Mouse (Mus musculus) midbrain, embryonic 15.5 days (tissue): ENCODE data around the gene Ssu72. TPM values are rescaled to one million over a fixed set of nuclear protein-coding genes. Genes with fewer than 3 reads are reported as not detected.
A peak's percentile ranks its signal among the peaks of the same experiment; 100 is the strongest.
"Not testable (repeated sequence)": the region's sequence is repeated elsewhere in the genome, so short reads cannot be mapped to it uniquely, and the experiment has no call there.

Experiments used
- ATAC-seq: fragments of 200-750 bp; cut with Nextera tagmentation; replicated peaks from 2 replicates; pipeline ENCODE4 v1.8.0; 2017; ENCODE audit warnings: moderate TSS enrichment
- H3K27ac ChIP-seq: fragments of 300-500 bp; sonication (generic); 2 replicates; pipeline ENCODE4 v1.5.1; 2015; ENCODE audit warnings: mild to moderate bottlenecking, inconsistent platforms
- H3K27me3 ChIP-seq: fragments of 300-500 bp; sonication (generic); replicated peaks from 2 replicates; pipeline ENCODE4 v1.6.1; 2015; ENCODE audit warnings: inconsistent platforms
- H3K36me3 ChIP-seq: fragments of 300-500 bp; sonication (generic); replicated peaks from 2 replicates; pipeline ENCODE4 v1.6.1; 2015; ENCODE audit warnings: inconsistent platforms
- H3K4me1 ChIP-seq: fragments of 300-500 bp; sonication (generic); 2 replicates; pipeline ENCODE4 v1.6.1; 2015; ENCODE audit warnings: inconsistent platforms
- H3K4me2 ChIP-seq: fragments of 300-500 bp; sonication (generic); 2 replicates; pipeline ENCODE4 v1.6.1; 2015; ENCODE audit warnings: inconsistent platforms, mild to moderate bottlenecking, moderate library complexity
- H3K4me3 ChIP-seq: fragments of 300-500 bp; sonication (generic); 2 replicates; pipeline ENCODE4 v1.5.1; 2015; ENCODE audit warnings: mild to moderate bottlenecking, inconsistent platforms
- H3K9ac ChIP-seq: fragments of 300-500 bp; sonication (generic); 2 replicates; pipeline ENCODE4 v1.6.1; 2015; ENCODE audit warnings: mild to moderate bottlenecking, inconsistent platforms
- H3K9me3 ChIP-seq: fragments of 300-500 bp; sonication (generic); 2 replicates; pipeline ENCODE4 v1.6.1; 2016; ENCODE audit warnings: inconsistent platforms
- WGBS: fragments of 180-500 bp; shearing (Covaris S2); methylation state at CpG from one replicate; pipeline ENCODE4 v1.1.7; 2015; ENCODE audit warnings: mixed read lengths; 5-methylcytosine and 5-hydroxymethylcytosine counted together
- polyA plus RNA-seq: library from polyadenylated mRNA; unstranded; fragments of >200 nt; fragmentation: Nextera tagmentation; extraction: Ambion mirVana; gene quantifications from 2 replicates; pipeline ENCODE4 v1.2.1, GENCODE M21; 2015

Ssu72 gene
- polyA plus RNA-seq = 151 and 155 TPM in 2 replicates

DNA sequence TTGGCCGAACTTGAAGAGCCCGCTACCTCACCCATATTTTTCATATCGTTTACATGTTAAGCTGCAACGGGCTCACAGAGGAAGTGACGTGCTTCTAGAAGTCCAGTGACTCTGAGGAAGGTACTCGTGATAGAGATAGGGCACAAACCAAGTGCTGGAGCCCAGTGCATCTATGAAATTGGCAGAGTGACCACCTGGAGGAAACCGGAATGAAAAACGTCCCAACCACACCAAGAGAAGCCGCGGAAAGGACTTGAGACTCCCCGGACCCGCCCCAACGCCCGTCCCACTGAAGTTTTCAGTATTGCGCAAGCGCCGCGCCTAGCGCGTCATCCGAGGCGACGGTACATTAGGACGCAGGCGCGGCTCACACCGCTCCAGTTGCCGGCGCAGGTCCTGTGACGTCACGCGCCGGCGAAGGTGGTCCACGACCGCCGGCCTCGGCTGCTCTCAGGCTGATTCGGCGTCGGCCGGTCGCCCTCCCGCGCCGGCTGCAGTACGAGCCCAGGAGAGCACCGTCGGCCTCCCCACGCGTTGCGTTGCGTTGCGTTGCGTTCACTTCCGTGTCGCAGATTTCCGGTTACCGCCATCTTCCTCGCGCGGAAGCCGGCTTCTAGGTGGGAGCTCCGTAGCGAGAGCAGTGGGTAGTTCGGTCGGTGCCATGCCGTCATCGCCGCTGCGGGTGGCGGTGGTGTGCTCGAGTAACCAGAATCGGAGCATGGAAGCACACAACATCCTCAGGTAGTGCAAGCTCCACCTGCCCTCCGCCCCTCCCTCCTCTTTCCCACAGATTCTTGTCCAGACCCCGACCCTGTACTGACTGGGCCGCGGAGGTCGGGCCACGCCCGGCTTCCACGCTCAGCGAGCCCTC is at the start of gene Ssu72:
Gene Ssu72, plus strand, starts transcription at position 80 of the 871 bp plus-strand sequence.
- Histone ChIP-seq H3K36me3 (no peaks in the 10 kb centered on the region), H3K9ac (peak within 1 kb of the TSS; percentile 84), H3K27ac (peak within 1 kb of the TSS; percentile 94), H3K4me2 (peak within 1 kb of the TSS; percentile 90), H3K4me3 (peak within 1 kb of the TSS; percentile 79), H3K4me1 (peaks cover 26% of the 10 kb centered on the region), H3K27me3 (no peaks in the 10 kb centered on the region), H3K9me3 (no peaks in the 10 kb centered on the region)
- under 1% methylated on average over 83 of the region's 83 CpGs for WGBS
- ATAC-seq = peak; percentile 96

DNA sequence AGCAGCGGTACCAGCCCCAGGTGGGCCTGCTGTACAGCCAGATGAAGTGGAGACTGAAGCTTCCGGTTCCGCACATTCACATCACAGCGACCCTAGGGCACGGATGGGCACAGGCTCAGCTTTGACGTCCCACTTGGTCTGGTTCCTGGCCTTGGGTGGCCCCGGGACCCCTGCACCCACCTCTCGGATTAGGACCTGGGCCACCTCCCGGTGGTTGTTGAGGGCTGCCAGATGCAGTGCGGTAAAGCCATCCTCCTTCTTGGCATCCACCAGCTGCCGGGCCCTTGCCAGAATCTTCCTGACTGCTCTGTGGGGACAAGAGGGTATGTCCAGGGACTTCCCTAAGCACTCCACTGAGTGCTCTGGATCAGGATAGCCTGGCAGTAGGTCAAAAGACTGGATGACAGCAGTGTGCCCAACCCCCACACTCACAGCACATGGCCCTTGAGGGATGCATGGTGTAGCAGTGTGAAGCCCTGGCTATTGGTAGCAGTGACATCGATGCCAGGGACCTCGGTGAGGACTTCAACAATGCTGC is 48.3 kb upstream of the Ssu72 start:
- Histone ChIP-seq H3K27me3 (peaks cover 55% of the 10 kb centered on the region), H3K4me3 (no peak overlapping the region), H3K27ac (no peak overlapping the region), H3K4me2 (no peak overlapping the region), H3K9me3 (no peaks in the 10 kb centered on the region), H3K36me3 (peaks cover 22% of the 10 kb centered on the region; the same call in 1 of the 2 replicates), H3K9ac (no peak overlapping the region), H3K4me1 (peaks cover 28% of the 10 kb centered on the region)
- WGBS = 89% methylated on average over 13 of the region's 13 CpGs
- ATAC-seq = no peak

DNA sequence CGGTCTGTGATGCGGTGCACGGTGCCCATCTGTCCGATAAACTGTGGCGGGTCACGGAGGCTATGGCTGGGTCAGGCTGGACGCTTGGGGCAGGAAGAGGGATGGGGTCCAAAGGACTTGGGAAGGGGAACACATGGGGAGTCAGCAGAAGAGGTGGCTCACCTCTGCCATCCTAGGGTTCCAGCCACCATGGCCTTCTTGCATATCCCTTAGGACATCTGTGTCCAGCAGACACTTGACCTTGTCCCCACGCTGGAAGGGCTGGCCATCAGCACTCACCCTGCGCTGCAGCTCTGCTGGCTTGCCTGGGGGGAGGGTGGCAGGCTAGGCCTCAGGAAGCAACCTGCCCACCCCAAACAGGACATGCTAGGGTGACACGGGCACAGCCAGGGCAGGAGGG is 45.6 kb upstream of the Ssu72 start:
- H3K27me3 ChIP-seq = peaks cover 28% of the 10 kb centered on the region
- H3K36me3 ChIP-seq = peaks cover 29% of the 10 kb centered on the region; the same call in 1 of the 2 replicates
- H3K4me2 ChIP-seq = no peak overlapping the region
- 89% methylated on average over 10 of the region's 10 CpGs for WGBS
- ATAC-seq = no peak
- no peaks in the 10 kb centered on the region for H3K9me3 ChIP-seq
- H3K4me3 ChIP-seq = no peak overlapping the region
- H3K4me1 ChIP-seq = peaks cover 13% of the 10 kb centered on the region
- no peak overlapping the region for H3K27ac ChIP-seq
- no peak overlapping the region for H3K9ac ChIP-seq

DNA sequence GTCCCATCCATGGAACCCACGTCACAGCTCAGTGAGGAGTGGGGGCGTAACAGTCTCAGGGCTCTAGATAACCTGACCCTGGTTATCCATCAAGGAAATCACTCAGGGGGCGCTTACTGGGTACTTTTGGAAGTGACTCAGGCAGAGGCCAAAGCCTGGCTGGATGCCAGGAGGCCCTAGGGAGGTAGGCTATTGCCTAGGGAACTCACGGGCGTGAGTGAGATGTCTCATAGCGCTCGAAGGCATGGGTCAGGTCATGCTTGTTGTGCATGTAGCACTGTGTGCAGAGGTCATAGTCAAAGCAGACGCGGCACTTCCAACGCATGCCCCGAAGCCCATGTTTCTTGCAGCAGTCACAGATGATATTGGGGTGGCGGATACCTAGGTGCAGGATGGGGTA is 44.0 kb upstream of the Ssu72 start:
- WGBS = 92% methylated on average over 12 of the region's 12 CpGs
- no peak overlapping the region for H3K4me2 ChIP-seq
- no peak overlapping the region for H3K9ac ChIP-seq
- ATAC-seq = no peak
- no peak overlapping the region for H3K4me3 ChIP-seq
- peaks cover 32% of the 10 kb centered on the region; the same call in 1 of the 2 replicates for H3K36me3 ChIP-seq
- peaks cover 11% of the 10 kb centered on the region for H3K27me3 ChIP-seq
- no peak overlapping the region for H3K27ac ChIP-seq
- no peaks in the 10 kb centered on the region for H3K4me1 ChIP-seq
- no peaks in the 10 kb centered on the region for H3K9me3 ChIP-seq

DNA sequence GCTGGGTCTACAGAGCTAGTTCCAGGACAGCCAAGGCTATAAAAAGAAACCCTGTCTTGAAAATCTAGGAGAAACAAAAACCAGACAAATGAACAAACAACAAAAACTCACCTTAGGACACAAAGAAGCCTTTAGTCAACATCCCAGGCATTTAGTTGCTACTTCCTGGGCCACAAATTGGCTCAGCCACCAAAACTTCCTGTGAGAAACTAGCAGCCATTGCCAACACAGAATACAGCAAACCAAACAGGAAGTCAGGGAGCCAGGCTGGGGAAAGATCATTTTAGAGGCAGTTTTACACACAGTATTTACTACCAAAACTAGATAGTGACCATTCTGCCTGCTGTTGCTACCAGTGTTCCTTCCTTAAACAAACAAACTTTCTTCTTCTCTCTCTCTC is 37.7 kb upstream of the Ssu72 start:
- no peak for ATAC-seq
- no peak overlapping the region for H3K4me2 ChIP-seq
- H3K27me3 ChIP-seq = no peaks in the 10 kb centered on the region
- H3K4me1 ChIP-seq = peaks cover 21% of the 10 kb centered on the region
- H3K4me3 ChIP-seq = no peak overlapping the region
- no peak overlapping the region for H3K9ac ChIP-seq
- H3K9me3 ChIP-seq = no peaks in the 10 kb centered on the region
- H3K36me3 ChIP-seq = 0 out of 2 replicates have a peak, but pooled peaks cover 12% of the 10 kb centered on the region
- H3K27ac ChIP-seq = no peak overlapping the region

DNA sequence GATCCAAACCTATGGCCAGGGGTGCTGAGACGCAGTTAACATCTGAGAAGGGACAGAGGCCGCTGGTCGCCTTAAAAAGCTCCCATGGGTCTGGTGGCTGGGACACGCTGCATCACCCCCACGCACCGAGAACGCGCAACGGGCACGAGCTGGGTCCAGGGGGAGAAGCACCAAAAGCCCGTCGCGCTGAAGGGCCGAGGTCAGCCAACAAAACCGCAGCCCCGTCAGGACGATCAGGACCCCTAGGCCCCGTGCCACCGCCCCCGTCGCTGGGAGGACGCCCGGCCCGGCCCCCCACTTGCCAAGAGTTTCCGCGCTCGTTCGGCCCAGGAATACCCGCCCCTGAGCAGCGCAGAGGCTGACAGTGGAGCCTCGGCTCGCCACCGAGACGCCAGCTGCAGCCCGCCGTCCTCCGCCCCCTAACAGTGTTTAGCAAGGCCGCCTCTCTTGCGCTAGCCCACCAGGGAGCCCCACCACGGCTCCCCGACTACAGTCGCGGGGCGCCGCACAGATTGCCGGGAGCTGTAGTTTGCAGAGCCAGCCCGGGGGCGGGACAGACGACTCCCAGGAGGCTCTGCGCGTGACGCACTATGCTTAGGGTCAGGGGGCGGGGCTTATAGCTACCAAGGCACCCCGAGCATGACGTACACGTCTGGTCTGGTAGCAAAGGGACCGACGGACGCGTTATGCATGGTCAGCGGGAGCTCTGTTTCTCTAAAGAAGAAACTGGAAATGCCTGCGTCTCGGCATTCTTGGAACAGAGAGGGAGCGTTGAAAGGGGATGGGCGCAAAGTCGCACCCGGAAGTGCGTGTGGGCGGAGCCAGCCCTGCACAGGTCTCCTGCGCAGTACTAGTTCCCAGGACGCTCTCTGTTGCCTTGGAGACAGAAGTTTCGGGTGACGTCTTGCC is 35.7 kb upstream of the Ssu72 start, which contains the start of gene Mib2:
Gene Mib2, minus strand, starts transcription at position 510 of the 909 bp plus-strand sequence.
- peak; percentile 99 for ATAC-seq
- Histone ChIP-seq H3K9me3 (no peaks in the 10 kb centered on the region), H3K4me3 (peak within 1 kb of the TSS; percentile 98), H3K9ac (peak within 1 kb of the TSS; percentile 95), H3K27ac (peak within 1 kb of the TSS; percentile 87), H3K4me2 (peak within 1 kb of the TSS; percentile 94), H3K4me1 (peaks cover 21% of the 10 kb centered on the region), H3K36me3 (0 out of 2 replicates have a peak, but pooled peaks cover 3% of the 10 kb centered on the region), H3K27me3 (no peaks in the 10 kb centered on the region)
- WGBS = under 1% methylated on average over 73 of the region's 73 CpGs

DNA sequence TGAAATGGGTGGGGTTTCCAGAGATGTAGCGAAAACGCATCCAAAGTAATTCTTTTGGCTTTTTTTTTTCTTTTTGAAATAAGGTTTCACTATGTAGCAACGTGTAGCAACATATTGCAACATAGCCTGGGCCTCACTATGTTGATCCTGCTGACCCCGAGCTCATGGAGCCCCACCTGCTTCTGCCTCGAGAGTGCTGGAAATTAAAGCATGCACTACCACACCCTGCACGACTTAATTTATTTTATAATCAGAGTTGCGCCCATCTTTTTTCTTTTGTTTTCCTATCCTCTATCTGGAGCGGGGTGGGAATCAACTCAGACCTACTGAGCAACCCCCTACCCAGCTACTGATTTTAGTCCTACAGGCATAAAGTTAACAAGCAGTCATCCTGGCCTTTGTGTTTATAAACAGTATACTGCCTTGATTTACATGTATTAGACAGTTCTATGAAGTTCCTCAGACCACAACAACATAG is 35.0 kb upstream of the Ssu72 start:
- 0 out of 2 replicates have a peak, but pooled peaks cover 3% of the 10 kb centered on the region for H3K36me3 ChIP-seq
- H3K27me3 ChIP-seq = no peaks in the 10 kb centered on the region
- H3K9ac ChIP-seq = peak overlapping the region; percentile 95; the same call in 1 of the 2 replicates
- no peaks in the 10 kb centered on the region for H3K9me3 ChIP-seq
- ATAC-seq = peak; percentile 38
- WGBS = 1% methylated on average over 8 of the region's 8 CpGs
- H3K4me1 ChIP-seq = peaks cover 21% of the 10 kb centered on the region
- H3K4me2 ChIP-seq = peak overlapping the region; percentile 94
- H3K4me3 ChIP-seq = peak overlapping the region; percentile 98
- peak overlapping the region; percentile 87; the same call in 1 of the 2 replicates for H3K27ac ChIP-seq

DNA sequence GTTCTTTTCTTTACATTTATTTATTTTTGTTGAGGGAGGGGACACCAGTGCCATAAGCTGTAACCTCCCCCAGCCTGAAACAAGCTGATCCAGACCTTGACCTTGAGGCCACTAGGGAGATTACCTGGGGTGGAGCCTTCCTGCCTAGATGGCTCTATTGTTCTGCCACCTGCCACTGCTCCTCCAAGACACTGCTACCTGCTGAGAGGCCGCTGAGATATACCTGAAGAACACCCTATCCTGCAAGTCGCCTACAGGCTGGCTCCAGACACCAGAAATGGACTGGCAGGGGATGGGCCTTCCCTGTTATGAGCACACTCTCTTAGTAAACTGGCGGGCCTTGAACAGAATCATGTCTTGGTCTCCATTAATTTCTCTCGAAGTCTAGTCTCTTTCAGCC is 34.4 kb upstream of the Ssu72 start:
- ATAC-seq = not testable (repeated sequence)

DNA sequence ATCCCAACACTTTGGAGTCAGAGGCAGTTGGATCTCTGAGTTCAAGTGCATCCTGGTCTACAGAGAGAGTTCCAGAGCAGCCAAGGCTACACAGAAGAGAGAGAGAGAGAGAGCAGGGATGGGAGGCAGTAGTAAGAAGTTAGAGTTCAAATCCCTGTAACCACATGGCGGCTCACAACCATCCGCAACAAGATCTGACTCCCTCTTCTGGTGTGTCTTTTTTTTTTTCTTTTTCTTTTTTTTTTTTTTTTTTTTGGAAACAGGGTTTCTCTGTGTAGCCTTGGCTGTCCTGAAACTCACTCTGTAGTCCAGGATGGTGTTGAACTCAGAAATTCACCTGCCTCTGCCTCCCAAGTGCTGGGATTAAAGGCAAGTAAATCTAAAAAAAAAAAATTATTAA is 32.5 kb upstream of the Ssu72 start:
- H3K9ac ChIP-seq = no peak overlapping the region
- H3K4me1 ChIP-seq = peaks cover 15% of the 10 kb centered on the region
- no peaks in the 10 kb centered on the region for H3K9me3 ChIP-seq
- H3K4me3 ChIP-seq = no peak overlapping the region
- no peaks in the 10 kb centered on the region for H3K27me3 ChIP-seq
- no peak overlapping the region for H3K4me2 ChIP-seq
- H3K27ac ChIP-seq = no peak overlapping the region
- no peak for ATAC-seq
- H3K36me3 ChIP-seq = no peaks in the 10 kb centered on the region
- 59% methylated on average over 2 of the region's 2 CpGs for WGBS

More for the DNA sequence above, 34.4 kb upstream of the Ssu72 start:
- not testable (repeated sequence) for H3K9me3 ChIP-seq, H3K9ac ChIP-seq, H3K36me3 ChIP-seq, H3K4me2 ChIP-seq, H3K27me3 ChIP-seq, H3K27ac ChIP-seq, H3K4me3 ChIP-seq
- 61% methylated on average over 4 of the region's 4 CpGs for WGBS
- H3K4me1 ChIP-seq = peaks cover 21% of the 10 kb centered on the region

DNA sequence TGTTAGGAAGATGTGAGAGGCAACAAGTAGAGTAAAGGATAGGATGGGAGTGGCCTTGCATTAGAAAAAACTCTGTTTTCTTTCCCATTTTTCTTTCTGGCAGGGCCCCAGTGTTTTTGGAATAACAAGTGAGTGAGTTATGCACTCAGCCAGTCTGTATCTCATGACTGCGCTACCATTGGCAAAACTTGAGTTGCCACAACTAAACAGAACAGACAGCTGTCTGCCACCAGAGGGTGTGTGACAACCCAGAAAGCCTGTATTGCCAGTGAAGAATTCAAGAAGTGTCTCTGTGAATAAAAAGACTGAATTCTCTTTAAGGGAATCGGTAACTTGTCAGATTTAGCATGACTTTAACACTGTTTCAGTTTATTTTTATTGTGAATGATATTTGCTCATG is 28.6 kb upstream of the Ssu72 start:
- Histone ChIP-seq H3K36me3 (no peaks in the 10 kb centered on the region), H3K27me3 (no peaks in the 10 kb centered on the region), H3K9ac (no peak overlapping the region), H3K9me3 (no peaks in the 10 kb centered on the region), H3K4me1 (no peaks in the 10 kb centered on the region), H3K27ac (no peak overlapping the region), H3K4me2 (no peak overlapping the region), H3K4me3 (no peak overlapping the region)
- ATAC-seq = no peak
- WGBS = 79% methylated on average over 2 of the region's 2 CpGs

DNA sequence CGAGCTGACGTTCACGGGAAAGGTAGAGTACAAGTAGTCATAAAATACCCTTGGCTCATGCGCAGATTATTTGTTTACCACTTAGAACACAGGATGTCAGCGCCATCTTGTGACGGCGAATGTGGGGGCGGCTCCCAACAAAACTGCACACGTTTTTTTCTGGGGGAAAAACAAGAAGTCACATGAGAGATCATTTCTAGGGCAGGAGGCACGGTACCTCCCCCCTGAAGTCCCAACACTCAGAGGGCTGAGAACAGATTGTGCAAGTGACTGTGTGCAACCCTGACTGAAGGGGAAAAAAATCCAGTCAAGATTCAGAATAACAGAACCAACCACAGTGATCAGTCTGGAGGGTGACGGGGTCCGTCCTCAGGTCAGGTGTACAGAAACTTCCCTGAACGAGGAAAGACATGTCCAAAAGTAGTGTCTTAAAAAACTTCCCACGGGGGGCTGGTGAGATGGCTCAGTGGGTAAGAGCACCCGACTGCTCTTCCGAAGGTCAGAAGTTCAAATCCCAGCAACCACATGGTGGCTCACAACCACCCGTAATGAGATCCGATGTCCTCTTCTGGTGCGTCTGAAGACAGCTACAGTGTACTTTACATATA is 20.8 kb upstream of the Ssu72 start:
- 90% methylated on average over 16 of the region's 19 CpGs for WGBS
- H3K36me3 ChIP-seq, ATAC-seq: not testable (repeated sequence)

More for the DNA sequence above, 20.8 kb upstream of the Ssu72 start:
- H3K9ac ChIP-seq, H3K9me3 ChIP-seq, H3K27ac ChIP-seq, H3K4me1 ChIP-seq, H3K4me3 ChIP-seq, H3K4me2 ChIP-seq, H3K27me3 ChIP-seq: not testable (repeated sequence)
